Mouse (Mus musculus) v-Abl transformed pro-B cells (cell line): Measurements from ENCODE around the gene H2-Ab1.

Source experiments
- in situ Hi-C, 2 experiments: fragments of 400-800 bp; cut with MboI; formaldehyde crosslinking; loops; one replicate each; pipeline ENCODE4 v1.15.1; 2025; ENCODE audit not compliant: unreplicated experiment in 2 of 2

H2-Ab1 gene

DNA sequence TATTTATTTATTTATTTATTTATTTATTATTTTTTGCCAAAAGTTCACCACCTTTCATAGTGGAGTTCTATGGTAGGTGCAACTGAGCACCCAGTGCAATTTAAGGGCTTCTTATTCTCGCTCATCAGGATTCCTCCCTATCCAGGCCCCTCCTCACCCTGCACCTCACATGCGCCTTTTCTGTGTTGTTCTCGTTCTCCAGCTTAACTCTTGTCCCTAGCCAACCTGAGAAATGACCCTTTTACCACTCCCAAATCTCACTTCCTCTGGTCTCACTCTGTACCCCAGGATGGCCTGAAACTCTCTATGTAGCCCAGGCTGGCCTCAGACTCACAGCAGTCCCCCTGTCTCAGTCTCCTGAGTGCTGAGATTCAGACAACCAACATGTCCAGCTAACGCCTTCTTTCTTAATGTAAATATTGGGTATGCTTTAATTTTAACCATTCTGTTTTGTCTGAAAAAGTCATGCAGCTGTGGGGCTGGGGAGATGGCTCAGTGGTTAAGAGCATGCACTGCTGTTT is 44.2 kb downstream of the H2-Ab1 start:
- in situ Hi-C loops, result no loop called here

DNA sequence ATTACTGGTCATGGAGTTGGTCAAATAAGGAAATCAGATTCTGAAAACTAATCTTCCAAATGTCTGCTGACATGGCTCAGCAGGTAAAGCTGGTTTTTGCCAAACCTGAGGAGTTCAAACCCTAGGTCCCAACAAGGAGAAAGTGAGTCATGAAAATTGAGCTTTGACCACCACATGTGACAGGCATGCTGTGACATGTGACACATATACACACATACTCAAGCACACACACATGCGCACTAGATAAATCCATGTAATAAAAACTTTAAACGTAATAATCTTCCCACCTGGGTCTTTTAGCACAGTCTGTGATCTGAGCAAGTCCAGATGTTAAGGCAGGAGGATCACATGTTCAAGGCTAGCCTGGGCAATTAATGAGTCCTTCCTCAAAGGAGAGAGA is 46.3 kb downstream of the H2-Ab1 start:
- in situ Hi-C loops, result no loop called here

DNA sequence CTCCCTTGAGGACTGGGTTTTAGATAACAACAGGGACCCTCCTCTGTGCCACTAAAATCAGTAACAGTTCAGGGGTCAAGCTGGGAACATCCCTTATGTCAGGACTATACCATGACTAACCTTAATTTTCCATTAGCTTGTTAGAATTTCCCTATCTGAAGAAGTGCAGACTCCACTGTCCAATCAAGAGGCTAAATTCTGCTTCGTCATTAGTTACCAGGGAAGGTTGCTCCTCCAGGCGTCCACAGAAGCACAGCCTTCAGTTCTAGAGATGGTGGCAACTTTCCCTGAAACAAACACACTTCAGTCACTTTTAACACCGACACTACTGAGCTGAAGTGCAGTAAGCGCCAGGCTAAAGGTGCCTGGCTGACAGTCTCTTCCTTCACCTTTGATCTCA is 47.3 kb downstream of the H2-Ab1 start:
- in situ Hi-C loops, result loop anchor here in 1 of 2 experiments (5.0 kb wide), 1 partner anchor 42 kb away; no protein-coding TSS in a partner anchor

DNA sequence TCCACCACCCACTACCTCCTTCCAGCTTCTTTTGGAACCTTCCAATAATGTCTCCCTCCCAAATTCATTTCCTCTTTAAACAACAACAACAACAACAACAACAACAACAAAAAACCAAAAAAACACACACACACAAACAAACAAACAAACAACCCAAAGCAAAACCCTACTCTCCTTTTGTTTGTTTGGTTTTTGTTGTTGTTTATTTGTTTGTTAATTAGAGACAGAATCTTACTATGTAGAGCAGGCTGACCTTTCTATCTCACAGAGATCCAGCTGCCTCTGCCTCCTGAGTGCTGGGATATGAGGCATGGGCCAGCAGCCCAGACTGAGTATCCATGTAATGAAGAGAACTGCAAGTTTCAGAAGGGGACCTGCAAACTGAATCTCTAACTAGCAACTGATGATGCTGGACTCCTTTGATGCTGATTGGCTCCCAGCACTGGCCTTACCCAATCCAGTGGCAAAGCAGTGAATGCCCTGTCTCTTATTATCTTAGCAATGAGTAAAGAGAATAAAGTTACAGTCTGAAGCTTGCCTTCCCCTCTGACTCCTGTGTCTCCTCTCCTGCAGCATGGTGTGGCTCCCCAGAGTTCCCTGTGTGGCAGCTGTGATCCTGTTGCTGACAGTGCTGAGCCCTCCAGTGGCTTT is 48.0 kb downstream of the H2-Ab1 start, which contains the start of gene H2-Eb1:
Gene H2-Eb1, plus strand, starts transcription at position 488 of the 651 bp plus-strand sequence.
- in situ Hi-C loops, result loop anchor here in 1 of 2 experiments (5.0 kb wide), 1 partner anchor 43 kb away; no protein-coding TSS in a partner anchor

DNA sequence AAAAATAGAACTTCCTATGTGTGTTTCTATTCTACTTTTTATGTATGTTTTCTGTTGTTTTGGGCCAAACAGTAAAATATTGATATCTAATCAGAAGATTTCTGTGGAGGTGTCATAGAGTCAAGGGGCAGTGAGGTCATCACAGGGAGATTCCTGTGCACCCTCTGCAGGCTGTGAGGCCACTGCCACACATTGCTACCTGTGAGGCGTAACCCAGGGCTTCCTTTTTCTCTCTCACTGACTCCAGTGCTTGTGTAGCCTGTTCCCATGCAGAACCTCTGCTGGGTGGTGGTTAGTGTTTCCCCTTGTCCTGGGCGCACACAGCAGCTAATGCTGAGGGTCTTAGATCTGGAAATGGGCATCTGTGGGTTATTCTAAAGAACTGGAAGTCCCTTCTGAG is 48.9 kb downstream of the H2-Ab1 start:
- in situ Hi-C loops, result loop anchor here in 1 of 2 experiments (5.0 kb wide), 1 partner anchor 44 kb away; no protein-coding TSS in a partner anchor

DNA sequence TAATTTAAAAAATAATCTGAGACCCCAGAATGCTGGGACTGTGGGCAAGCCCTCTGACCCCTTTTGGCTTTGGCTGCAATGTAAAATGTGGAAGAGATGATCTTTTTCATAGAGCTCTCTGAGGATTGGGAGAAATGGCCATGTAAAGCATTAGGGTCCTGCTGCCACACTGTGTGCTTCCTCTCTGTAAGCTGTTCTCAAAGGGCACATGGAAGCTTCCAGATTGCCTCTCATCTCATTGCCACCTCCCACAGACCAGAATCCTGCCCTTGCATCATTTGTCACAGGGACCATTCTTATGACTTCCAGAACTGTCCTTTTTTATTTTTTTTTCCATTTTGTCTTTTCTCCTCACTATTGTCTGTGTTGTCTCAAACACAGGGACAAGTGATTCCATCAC is 49.7 kb downstream of the H2-Ab1 start:
- in situ Hi-C loops, result loop anchor here in 1 of 2 experiments (5.0 kb wide), 1 partner anchor 45 kb away; no protein-coding TSS in a partner anchor

DNA sequence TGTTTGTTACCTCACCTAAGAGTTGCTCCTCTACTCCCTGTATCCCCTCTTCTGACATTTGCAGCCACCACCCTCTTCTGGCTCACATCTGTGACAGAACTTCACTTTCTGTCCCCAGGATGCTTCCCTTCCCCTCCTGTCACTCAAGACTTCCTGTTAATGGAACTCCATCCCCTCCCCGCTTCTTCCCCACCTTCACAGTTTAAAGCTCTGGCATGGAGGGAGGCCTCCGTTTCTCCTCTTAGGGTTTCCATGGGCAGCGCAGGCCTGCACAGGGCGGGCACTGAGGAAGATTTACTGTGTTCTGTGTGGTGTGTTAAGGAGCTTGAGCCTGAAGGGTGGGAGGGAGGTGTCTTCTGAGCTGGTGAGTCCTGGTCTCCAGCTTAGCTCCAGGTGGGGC is 50.7 kb downstream of the H2-Ab1 start:
- in situ Hi-C loops, result loop anchor here in 1 of 2 experiments (5.0 kb wide), 1 partner anchor 46 kb away; no protein-coding TSS in a partner anchor

DNA sequence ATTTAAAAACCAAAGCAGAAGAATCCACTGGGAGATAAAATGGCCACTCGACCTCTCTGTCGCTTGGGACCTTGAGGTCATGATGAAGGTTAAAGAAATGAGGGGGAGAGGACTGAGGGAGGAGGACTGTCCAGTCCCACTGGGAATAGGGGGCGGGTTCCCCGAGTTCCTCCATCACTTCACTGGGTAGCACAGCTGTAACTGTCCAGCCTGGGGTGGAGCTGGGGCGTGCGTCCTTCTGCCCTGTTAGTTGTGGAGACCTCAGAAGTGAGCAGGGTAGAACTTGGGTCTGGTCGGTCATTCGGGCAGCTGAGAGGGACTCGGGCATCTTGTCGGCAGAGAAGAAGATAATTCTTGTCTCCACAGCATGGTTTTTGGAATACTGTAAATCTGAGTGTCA is 51.7 kb downstream of the H2-Ab1 start:
- in situ Hi-C loops, result loop anchor here in 1 of 2 experiments (5.0 kb wide), 1 partner anchor 47 kb away; no protein-coding TSS in a partner anchor

DNA sequence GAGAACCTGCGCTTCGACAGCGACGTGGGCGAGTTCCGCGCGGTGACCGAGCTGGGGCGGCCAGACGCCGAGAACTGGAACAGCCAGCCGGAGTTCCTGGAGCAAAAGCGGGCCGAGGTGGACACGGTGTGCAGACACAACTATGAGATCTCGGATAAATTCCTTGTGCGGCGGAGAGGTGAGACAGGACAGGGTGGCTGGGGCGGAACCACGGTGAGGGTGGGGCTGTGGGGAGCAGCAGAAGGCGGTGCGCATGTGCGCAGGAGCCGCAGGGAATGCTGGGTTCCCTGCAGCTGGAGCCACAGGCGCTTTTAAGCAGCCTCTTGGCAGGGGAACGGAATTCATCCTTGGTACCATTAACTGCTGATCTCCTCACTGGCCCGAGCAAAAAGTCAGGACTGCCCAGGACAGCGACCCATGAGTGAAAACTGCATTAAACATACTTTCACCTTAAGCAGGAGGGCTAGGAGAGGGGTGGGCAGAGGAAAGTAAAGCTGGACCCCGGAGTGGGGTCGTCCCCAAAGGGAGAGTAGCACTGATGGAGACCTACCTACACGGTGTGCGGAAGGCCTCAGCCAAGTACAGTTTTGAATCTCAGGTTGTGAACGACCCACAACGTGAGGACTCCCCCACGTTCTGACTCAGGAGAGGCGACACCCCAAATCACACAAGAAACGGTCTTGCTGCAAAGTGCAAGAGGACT is 52.3 kb downstream of the H2-Ab1 start:
- in situ Hi-C loops, result loop anchor here (5.0 kb wide), 2 partner anchors 37 to 48 kb away; no protein-coding TSS in a partner anchor

DNA sequence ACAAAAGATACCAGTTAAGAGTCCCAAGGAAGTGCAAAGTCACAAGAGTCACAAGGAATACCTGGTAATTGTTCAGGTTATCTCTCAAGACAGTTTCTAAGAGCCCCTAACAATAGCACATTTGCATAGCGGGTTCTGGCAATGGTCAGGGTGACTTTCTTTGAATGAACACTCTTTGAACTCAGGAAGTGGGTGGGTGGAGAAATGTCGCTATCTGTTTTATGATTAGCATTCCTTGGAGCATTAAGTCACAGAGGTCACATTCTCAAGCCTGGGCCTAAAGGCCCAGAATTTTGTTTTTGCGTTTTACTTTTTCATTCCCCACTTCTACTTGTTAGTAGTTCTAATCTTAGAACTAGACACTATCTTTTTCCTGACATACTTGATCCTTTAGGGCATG is 53.0 kb downstream of the H2-Ab1 start:
- in situ Hi-C loops, result loop anchor here in 1 of 2 experiments (5.0 kb wide), 1 partner anchor 37 kb away; no protein-coding TSS in a partner anchor

DNA sequence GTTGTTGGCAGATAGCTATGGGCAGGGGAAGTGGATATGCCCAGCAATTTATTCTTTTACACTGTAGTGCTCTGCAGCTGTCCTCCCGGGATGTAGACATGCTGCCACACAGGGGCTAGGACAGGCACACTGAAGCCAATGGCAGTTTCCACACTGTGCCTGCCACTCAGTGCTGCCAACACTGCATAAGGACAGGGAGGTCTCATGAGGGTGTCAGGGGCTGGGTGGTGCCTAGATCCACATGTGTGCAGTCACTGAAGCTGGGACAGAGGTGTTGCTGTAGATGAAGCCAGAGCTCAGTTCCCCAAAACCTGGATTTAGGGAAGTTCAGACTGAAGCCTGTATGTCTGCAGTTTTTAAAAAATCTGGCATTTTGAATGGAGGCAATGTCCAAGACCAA is 54.7 kb downstream of the H2-Ab1 start:
- in situ Hi-C loops, result loop anchor here in 1 of 2 experiments (5.0 kb wide), 1 partner anchor 35 kb away; no protein-coding TSS in a partner anchor

DNA sequence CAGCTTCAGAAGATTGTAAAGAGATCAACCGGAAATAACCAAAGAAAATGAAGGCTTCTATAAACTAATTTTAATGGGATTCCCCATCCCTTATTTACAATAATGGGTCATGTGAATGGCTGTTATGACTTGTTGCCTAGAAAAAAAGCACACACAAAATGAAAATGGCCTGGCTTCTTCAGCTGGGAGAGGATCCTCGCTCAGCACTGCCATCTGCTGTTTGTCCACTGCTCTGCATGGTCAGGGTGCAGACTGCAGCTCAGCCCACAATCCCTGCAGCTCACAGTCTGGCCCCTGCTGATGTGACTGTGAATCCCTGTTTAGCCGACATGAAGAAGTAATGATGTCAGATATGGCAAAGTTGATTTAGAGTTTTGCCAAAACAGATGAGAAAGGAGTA is 55.9 kb downstream of the H2-Ab1 start:
- in situ Hi-C loops, result loop anchor here in 1 of 2 experiments (5.0 kb wide), 1 partner anchor 34 kb away; no protein-coding TSS in a partner anchor

DNA sequence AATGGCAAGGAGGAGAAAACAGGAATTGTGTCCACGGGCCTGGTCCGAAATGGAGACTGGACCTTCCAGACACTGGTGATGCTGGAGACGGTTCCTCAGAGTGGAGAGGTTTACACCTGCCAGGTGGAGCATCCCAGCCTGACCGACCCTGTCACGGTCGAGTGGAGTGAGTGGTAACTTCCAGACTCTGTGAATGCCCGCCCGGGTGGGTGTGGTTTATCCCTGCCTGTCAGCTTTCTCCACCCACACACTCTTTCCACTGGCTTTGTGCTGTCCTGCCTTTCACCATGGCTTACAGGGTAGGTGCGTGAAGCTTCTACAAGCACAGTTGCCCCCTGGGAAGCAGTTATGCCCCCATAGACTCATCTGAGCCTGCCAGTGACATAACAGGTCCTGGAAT is 56.8 kb downstream of the H2-Ab1 start:
- in situ Hi-C loops, result loop anchor here in 1 of 2 experiments (5.0 kb wide), 1 partner anchor 33 kb away; no protein-coding TSS in a partner anchor

DNA sequence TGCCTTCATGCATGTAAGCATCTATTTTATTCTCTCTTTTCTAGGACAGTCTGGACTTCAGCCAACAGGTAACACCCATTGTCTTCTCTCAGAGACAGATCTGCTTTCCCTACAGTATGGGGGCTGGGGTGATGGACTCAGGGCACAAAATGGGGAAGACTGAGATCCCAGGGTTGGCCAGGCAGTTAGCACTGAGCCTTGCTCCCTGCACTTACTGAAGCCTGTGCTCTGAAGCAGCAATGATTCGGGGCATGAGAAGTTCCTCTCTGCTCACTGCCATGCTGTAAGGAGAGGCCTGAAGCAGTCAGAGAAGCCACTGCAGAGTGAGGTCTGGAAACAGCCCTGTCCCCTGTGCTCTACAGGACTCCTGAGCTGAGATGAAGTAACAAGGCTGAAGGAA is 58.0 kb downstream of the H2-Ab1 start:
- in situ Hi-C loops, result no loop called here

DNA sequence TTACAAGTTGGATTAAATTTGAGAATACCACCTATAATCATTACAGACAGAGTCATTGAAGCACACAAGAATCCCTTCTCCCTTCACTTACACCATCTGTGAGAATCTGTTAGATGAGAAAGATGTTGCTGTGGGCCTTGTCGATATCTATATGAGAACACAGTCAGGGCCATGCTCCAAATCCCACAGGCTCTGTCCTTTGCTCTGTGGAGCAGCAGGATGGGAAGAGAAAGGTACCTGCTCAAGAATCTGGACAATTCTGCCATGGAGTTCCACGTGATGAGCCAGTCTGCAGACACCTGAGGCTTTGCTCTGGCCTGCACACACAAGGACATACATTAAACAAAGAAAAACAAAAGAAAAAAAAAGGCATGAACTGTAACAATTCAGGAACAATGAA is 59.2 kb downstream of the H2-Ab1 start:
- in situ Hi-C loops, result no loop called here

DNA sequence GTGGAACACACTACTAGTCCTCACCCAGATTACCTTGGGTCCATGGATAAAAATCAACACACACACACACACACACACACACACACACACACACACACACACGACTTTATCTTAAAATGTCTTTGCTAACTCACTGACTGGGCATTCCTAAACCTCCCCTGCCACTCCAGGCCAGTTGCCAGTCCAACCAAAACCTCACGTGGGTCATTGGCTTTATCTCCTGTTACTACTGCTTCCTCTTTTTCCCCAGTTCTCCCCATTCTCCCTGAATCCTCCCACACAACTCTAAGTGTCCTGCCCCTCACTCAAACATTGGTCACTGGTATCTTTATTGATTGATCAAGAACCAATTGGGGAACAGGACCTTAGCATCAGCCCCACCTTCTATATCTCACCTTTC is 59.8 kb downstream of the H2-Ab1 start:
- in situ Hi-C loops, result no loop called here
